Mouse (Mus musculus): ENCODE results near the gene Tpp2. TPM values are rescaled to one million over a fixed set of nuclear protein-coding genes. Genes with fewer than 3 reads are reported as not detected.

The Tpp2 gene
- polyA plus RNA-seq, 1 experiment from 2014 or later, result 68.7 TPM

DNA sequence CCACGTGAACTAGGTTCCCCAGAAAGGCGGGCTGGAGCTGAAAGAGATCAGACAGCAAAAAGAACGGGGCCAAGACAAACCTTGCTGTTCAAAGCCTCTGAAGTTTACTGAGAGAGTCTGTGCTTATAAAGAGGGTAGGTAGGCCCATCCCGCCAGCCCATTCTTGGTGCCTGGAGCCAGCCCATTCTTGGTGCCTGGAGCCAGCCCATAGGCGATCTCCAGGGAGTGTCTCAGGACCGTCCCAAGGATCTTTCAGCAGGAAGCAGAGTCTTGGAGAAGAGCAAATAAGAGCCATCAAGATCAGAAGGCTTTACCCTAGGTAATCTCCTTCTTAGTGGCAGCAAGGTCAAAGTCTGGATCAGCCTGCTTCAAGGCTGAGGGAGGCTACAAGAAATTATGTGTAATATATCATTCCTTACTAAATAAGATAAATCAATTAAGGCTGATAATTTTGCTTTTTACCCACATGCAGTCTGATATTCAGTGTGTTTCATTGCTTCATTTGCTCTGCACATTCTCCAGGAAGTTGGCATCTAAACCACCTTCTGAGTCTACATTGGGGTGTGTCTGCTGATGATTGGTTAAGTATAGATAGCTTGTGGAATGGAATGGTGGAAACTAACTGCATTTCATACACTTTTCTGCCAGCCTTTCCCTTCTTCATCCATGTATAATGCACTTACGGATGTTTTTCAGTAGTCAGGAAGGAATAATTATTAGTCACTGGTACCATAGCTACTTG lies 8.2 kb downstream of the Tpp2 start:
- Histone ChIP-seq H3K9me3 (no peaks in the 10 kb centered on the region), H3K4me3 (no peak overlapping the region), H3K36me3 (peaks cover 18% of the 10 kb centered on the region; the same call in 1 of the 2 replicates), H3K9ac (no peak overlapping the region), H3K4me1 (no peaks in the 10 kb centered on the region), H3K4me2 (replicated peaks) (no peak overlapping the region), H3K27me3 (replicated peaks) (no peaks in the 10 kb centered on the region), H3K27ac (no peak overlapping the region)
- 95% methylated on average over 7 of the region's 7 CpGs for WGBS
- no peak for ATAC-seq (ENCODE audit: low FRiP score, low read depth)

DNA sequence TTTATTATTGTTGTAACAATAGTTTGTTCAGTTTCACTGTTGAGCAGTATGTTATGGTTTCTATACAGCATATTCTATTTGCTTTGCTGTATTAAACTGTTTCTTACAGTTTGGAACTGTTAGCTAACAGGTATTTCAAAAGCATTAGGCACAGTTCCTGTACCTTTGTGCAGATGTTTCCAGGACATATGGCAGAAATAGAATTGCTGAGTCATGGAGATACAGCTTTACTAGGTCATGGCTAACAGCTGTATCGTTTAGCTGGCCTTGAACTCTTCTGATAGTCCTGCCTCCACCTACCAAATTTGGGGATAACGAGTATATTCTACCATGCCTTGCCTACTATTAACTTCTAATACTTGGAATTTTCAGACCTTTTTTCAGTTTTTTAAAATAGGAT lies 9.4 kb downstream of the Tpp2 start:
- ATAC-seq (ENCODE audit: low FRiP score, low read depth), result no peak
- Histone ChIP-seq H3K27ac (no peak overlapping the region), H3K4me3 (no peak overlapping the region), H3K9ac (no peak overlapping the region), H3K4me1 (no peaks in the 10 kb centered on the region), H3K27me3 (replicated peaks) (no peaks in the 10 kb centered on the region), H3K36me3 (peaks cover 19% of the 10 kb centered on the region; the same call in 1 of the 2 replicates), H3K9me3 (no peaks in the 10 kb centered on the region), H3K4me2 (replicated peaks) (no peak overlapping the region)
- 94% methylated on average over 2 of the region's 2 CpGs for WGBS

DNA sequence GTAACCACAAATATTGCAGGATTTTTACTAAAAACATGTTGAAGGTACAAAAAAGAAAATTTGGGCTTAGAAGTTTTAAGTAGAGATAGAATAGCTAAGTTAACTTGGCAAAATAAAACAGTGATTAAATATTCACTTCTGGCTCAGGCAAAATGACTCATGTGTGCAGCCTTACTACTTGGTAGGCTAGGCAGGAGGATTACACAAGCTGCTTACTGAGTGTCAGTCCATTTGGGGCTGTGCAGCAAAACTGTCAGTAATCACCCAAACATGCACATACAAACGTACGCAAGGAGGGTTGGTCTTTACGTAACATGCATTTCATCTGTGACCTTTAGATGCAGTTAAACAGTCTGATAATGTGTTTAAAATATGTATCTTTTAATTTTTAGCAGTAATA lies 20.2 kb downstream of the Tpp2 start:
- ATAC-seq (ENCODE audit: low FRiP score, low read depth), result no peak
- Histone ChIP-seq H3K36me3 (peaks cover 26% of the 10 kb centered on the region), H3K4me1 (no peaks in the 10 kb centered on the region), H3K27ac (no peak overlapping the region), H3K4me3 (no peak overlapping the region), H3K27me3 (replicated peaks) (no peaks in the 10 kb centered on the region), H3K9ac (no peak overlapping the region), H3K4me2 (replicated peaks) (no peak overlapping the region), H3K9me3 (no peaks in the 10 kb centered on the region)
- WGBS, result 96% methylated on average over 3 of the region's 3 CpGs

DNA sequence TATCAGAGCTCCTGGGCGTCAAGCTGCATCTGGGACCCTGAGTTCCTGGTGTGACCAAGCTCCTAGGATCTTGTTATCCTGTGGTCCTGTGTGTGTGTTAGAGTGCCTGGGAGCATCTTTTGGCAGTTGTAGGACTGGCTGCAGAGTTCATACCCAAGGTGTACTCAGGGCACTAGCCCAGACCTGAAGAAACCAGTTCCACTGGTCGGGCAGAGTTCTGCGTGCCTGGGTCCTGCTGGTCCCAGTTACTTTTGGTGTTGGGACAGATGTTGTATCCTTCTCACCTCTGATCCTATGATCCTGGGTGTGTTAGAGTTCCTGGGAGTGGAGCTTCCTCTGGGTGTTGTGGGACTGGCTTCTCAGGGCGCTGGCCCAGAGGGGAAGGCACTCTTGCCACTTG lies 30.9 kb downstream of the Tpp2 start:
- 92% methylated on average over 4 of the region's 4 CpGs for WGBS
- Histone ChIP-seq H3K27ac (no peak overlapping the region), H3K27me3 (replicated peaks) (no peaks in the 10 kb centered on the region), H3K4me1 (no peaks in the 10 kb centered on the region), H3K9ac (no peak overlapping the region), H3K4me2 (replicated peaks) (no peak overlapping the region), H3K4me3 (no peak overlapping the region), H3K9me3 (no peaks in the 10 kb centered on the region), H3K36me3 (peaks cover 38% of the 10 kb centered on the region)
- no peak for ATAC-seq (ENCODE audit: low FRiP score, low read depth)

DNA sequence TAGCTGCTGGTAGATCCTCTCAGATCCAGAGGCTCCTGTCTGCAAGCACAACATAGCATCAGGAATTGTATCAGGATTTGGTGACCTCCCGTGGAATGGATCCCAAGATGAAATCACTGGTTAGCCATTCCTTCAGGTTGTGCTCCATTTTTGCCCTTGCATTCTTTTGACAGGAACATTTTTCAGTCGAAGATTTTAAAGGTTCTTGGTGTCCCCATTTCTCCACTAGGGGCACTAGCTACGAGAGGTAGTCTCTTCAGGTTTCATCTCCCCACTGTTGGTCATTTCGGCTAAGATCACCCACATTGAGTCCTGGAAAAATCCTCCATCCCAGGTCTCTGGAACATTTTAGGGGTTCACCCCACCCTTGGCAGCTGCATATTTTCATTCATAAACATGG lies 33.3 kb downstream of the Tpp2 start:
- no peak overlapping the region for H3K4me2 ChIP-seq (replicated peaks)
- H3K27me3 ChIP-seq (replicated peaks), result no peaks in the 10 kb centered on the region
- no peak overlapping the region for H3K9ac ChIP-seq
- no peak overlapping the region for H3K27ac ChIP-seq
- 90% methylated on average over 4 of the region's 4 CpGs for WGBS
- no peaks in the 10 kb centered on the region for H3K9me3 ChIP-seq
- no peak for ATAC-seq (ENCODE audit: low FRiP score, low read depth)
- H3K36me3 ChIP-seq, result peaks cover 37% of the 10 kb centered on the region
- no peak overlapping the region for H3K4me3 ChIP-seq
- no peaks in the 10 kb centered on the region for H3K4me1 ChIP-seq

DNA sequence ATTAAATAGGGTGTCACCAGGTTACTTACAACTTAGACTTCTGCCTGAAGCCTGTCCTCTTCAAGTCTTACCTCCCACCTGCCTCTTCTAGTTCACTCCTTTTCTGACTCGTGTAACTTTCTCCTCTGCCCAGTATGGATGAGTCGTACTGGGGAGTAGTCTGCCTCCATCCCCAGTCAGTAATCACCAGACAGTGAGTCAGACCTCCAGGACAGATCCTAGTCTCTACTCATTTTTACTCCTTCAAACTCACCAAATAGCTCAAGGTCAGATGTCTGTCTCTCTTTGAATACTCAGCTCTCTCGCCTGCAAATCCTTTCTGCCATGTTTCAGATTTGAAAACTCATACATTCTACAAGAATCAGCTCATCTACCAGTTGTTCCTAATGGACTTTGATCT lies 35.9 kb downstream of the Tpp2 start:
- H3K4me2 ChIP-seq (replicated peaks), result no peak overlapping the region
- no peaks in the 10 kb centered on the region for H3K4me1 ChIP-seq
- no peak for ATAC-seq (ENCODE audit: low FRiP score, low read depth)
- no peaks in the 10 kb centered on the region for H3K9me3 ChIP-seq
- H3K9ac ChIP-seq, result no peak overlapping the region
- H3K36me3 ChIP-seq, result peaks cover 40% of the 10 kb centered on the region
- WGBS, result 85% methylated on average over 3 of the region's 3 CpGs
- H3K27ac ChIP-seq, result no peak overlapping the region
- no peaks in the 10 kb centered on the region for H3K27me3 ChIP-seq (replicated peaks)
- H3K4me3 ChIP-seq, result no peak overlapping the region

DNA sequence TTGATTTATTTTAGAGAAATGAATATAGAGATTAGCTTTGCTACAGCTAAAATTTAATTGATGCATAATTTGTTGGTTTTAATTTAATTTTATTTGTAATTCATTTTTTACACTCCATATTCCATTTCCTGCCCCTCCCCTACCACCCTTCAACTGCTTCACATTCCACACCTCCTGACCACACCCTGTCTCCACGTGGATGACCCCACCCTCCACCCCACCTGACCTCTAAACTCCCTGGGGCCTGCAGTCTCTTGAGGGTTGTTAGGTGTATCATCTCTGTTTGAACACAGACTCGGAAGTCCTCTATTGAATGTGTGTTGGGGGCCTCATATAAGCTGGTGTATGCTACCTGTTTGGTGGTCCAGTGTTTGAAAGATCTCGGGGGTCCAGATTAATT lies 37.6 kb downstream of the Tpp2 start:
- Histone ChIP-seq H3K27me3 (replicated peaks) (no peaks in the 10 kb centered on the region), H3K27ac (no peak overlapping the region), H3K4me3 (no peak overlapping the region), H3K4me2 (replicated peaks) (no peak overlapping the region), H3K36me3 (peaks cover 42% of the 10 kb centered on the region), H3K9ac (no peak overlapping the region), H3K9me3 (no peaks in the 10 kb centered on the region), H3K4me1 (no peaks in the 10 kb centered on the region)
- ATAC-seq (ENCODE audit: low FRiP score, low read depth), result no peak
- 76% methylated on average over 3 of the region's 3 CpGs for WGBS

DNA sequence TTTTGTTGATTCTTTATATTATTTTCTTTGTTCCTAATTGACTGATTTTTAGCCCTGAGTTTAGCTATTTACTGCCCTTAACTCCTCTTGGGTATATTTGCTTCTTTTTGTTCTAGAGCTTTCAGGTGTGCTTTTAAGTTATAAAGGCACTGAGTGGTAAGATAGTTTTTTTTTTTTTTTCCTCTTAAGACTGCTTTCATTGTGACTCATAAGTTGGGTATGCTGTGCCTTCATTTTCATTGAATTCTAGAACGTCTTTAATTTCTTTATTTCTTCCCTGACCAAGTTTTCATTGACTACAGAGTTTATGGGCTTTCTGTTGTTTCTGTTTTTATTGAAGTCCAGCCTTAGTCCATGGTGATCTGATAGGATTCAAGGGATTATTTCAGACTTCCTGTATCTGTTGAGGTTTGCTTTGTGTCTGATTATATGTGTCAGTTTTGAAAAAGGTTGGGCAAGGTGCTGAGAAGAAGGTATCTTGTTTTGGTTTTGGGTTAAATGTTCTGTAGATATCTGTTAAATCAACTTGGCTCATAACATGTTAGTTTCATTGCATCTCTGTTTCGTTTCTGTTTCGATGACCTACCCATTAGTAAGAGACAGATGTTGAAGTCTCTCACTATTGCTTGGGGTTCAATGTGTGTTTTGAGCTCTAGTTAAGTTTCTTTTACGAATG lies 63.6 kb downstream of the Tpp2 start:
- no peak overlapping the region for H3K9ac ChIP-seq
- ATAC-seq (ENCODE audit: low FRiP score, low read depth), result no peak
- H3K4me3 ChIP-seq, result no peak overlapping the region
- H3K27ac ChIP-seq, result no peak overlapping the region
- H3K27me3 ChIP-seq (replicated peaks), result no peaks in the 10 kb centered on the region
- WGBS, result 95% methylated on average over 4 of the region's 4 CpGs
- no peaks in the 10 kb centered on the region for H3K9me3 ChIP-seq
- no peaks in the 10 kb centered on the region for H3K4me1 ChIP-seq
- H3K36me3 ChIP-seq, result peaks cover 49% of the 10 kb centered on the region
- H3K4me2 ChIP-seq (replicated peaks), result no peak overlapping the region

- no peaks in the 10 kb centered on the region for H3K27me3 ChIP-seq (replicated peaks)
- H3K4me3 ChIP-seq, result no peak overlapping the region
- no peak overlapping the region for H3K27ac ChIP-seq
- no peak overlapping the region for H3K4me2 ChIP-seq (replicated peaks)
- ATAC-seq (ENCODE audit: low FRiP score, low read depth), result no peak
- no peak overlapping the region for H3K9ac ChIP-seq
- WGBS, result 98% methylated on average over 2 of the region's 2 CpGs
- H3K36me3 ChIP-seq, result peaks cover 21% of the 10 kb centered on the region
- H3K4me1 ChIP-seq, result no peaks in the 10 kb centered on the region
- H3K9me3 ChIP-seq, result no peaks in the 10 kb centered on the region
Observed at GRCm38 (mm10) chr1:44004513-44004912, 71.1 kb downstream of the Tpp2 start.

- no peaks in the 10 kb centered on the region for H3K9me3 ChIP-seq
- no peak overlapping the region for H3K4me3 ChIP-seq
- H3K27me3 ChIP-seq (replicated peaks), result no peaks in the 10 kb centered on the region
- H3K36me3 ChIP-seq, result no peaks in the 10 kb centered on the region
- no peak overlapping the region for H3K27ac ChIP-seq
- H3K9ac ChIP-seq, result no peak overlapping the region
- 90% methylated on average over 2 of the region's 2 CpGs for WGBS
- ATAC-seq (ENCODE audit: low FRiP score, low read depth), result no peak
- H3K4me1 ChIP-seq, result no peaks in the 10 kb centered on the region
- no peak overlapping the region for H3K4me2 ChIP-seq (replicated peaks)
Observed at GRCm38 (mm10) chr1:44015556-44015955, 82.1 kb downstream of the Tpp2 start.

- H3K4me1 ChIP-seq, result no peaks in the 10 kb centered on the region
- no peaks in the 10 kb centered on the region for H3K27me3 ChIP-seq (replicated peaks)
- H3K36me3 ChIP-seq, result no peaks in the 10 kb centered on the region
- no peak within 1 kb of the TSS for H3K27ac ChIP-seq
- ATAC-seq (ENCODE audit: low FRiP score, low read depth), result no peak
- no peak within 1 kb of the TSS for H3K4me3 ChIP-seq
- H3K4me2 ChIP-seq (replicated peaks), result no peak within 1 kb of the TSS
- H3K9ac ChIP-seq, result no peak within 1 kb of the TSS
- H3K9me3 ChIP-seq, result no peaks in the 10 kb centered on the region
Observed at GRCm38 (mm10) chr1:44019934-44020333, 86.5 kb downstream of the Tpp2 start, which contains the start of gene Mettl21c. TSS of gene Mettl21c (minus strand) at chr1:44020034.

GRCm38 (mm10) chr1:44022656-44023055 lies 89.2 kb downstream of the Tpp2 start:
- no peak for ATAC-seq (ENCODE audit: low FRiP score, low read depth)
- WGBS, result 94% methylated on average over 1 of the region's 1 CpGs
- H3K4me2 ChIP-seq (replicated peaks), result no peak overlapping the region

DNA sequence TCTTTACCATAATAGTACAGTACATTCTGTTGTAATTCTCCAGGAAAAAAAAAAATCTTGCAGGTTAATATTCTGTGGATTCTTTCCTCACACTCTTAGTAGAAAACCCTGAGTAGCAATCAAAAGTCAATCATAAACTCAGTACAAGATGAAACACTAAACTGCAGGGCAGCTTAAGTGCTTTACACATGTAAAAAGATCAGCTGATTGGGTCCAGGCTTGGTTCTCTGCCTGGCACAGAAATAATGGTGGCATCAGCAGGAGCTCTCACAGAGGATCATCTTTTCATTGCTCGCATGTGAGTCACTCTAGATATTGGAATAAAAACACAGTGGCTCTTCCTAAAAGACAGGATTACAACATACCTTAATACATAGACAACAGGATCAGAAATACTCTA lies 94.2 kb downstream of the Tpp2 start:
- WGBS, result 97% methylated on average over 1 of the region's 1 CpGs
- H3K9ac ChIP-seq, result no peak overlapping the region
- H3K9me3 ChIP-seq, result no peaks in the 10 kb centered on the region
- no peaks in the 10 kb centered on the region for H3K27me3 ChIP-seq (replicated peaks)
- H3K27ac ChIP-seq, result no peak overlapping the region
- H3K4me1 ChIP-seq, result no peaks in the 10 kb centered on the region
- no peak overlapping the region for H3K4me2 ChIP-seq (replicated peaks)
- no peaks in the 10 kb centered on the region for H3K36me3 ChIP-seq
- no peak overlapping the region for H3K4me3 ChIP-seq
- no peak for ATAC-seq (ENCODE audit: low FRiP score, low read depth)

More at GRCm38 (mm10) chr1:44022656-44023055, 89.2 kb downstream of the Tpp2 start:
- H3K27me3 ChIP-seq (replicated peaks), result no peaks in the 10 kb centered on the region
- no peak overlapping the region for H3K9ac ChIP-seq
- H3K27ac ChIP-seq, result no peak overlapping the region
- no peaks in the 10 kb centered on the region for H3K4me1 ChIP-seq
- H3K9me3 ChIP-seq, result no peaks in the 10 kb centered on the region
- H3K36me3 ChIP-seq, result no peaks in the 10 kb centered on the region
- no peak overlapping the region for H3K4me3 ChIP-seq
